Mouse (Mus musculus): Measurements from ENCODE around the gene Gm14327. TPM values are rescaled to one million over a fixed set of nuclear protein-coding genes. Genes with fewer than 3 reads are reported as not detected.

Gene Gm14327
- polyA plus RNA-seq (2017; shearing (Covaris generic)): 1.2 TPM

DNA sequence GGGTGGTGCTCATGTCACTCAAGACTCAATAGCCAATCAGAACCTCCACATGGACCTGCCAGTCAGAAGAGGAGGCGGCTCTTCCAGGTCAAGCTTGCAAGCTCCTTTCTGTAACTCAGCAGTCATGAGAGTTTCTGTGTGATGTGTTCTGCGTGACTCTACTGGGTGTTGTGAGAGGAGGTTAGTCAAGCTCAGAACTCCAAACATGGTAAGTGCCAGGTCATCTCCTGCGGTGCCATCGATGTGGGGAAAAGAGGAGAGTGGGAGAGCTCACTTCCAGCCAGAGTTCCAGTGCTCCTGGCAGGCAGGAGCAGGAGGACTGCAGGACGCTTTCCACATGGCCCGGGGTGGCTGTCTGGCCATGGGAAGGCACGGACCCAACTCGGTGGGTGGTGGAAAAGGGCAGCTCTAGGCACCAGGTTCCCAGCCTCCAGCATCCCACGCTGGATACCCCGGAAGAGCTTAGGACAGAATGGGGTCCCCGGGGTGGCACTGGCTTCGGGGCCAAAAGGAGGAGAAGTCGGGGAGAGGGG is at the start of gene Gm14327:
Gene Gm14327, plus strand, starts transcription at position 51 of the 533 bp plus-strand sequence.

GRCm38 (mm10) chr2:177925563-177926103 is 28.7 kb downstream of the Gm14327 start, which contains the start of gene Zfp972:
TSS of gene Zfp972 (minus strand) at chr2:177925613.

Other genes starting within 250 kb of the Gm14327 start
- 0.55 TPM for gene Gm14322, start 137.8 kb upstream of the Gm14327 start, polyA plus RNA-seq (2017; shearing (Covaris generic))
- 17.6 TPM for gene Gm14325, start 56.8 kb upstream of the Gm14327 start, polyA plus RNA-seq (2017; shearing (Covaris generic))
- not detected for gene Zfp972, start 28.5 kb downstream of the Gm14327 start, polyA plus RNA-seq (2017; shearing (Covaris generic))
- 11.3 TPM for gene Gm14326, start 60.2 kb downstream of the Gm14327 start, polyA plus RNA-seq (2017; shearing (Covaris generic))
- gene Zfp971, start 126.2 kb downstream of the Gm14327 start, polyA plus RNA-seq (2017; shearing (Covaris generic)): 15.7 TPM
- gene Zfp931, start 181.4 kb downstream of the Gm14327 start, polyA plus RNA-seq (2017; shearing (Covaris generic)): 10.8 TPM
- 0.71 TPM for gene Phactr3, start 221.9 kb downstream of the Gm14327 start, polyA plus RNA-seq (2017; shearing (Covaris generic))